30 mouse cellular contexts compared by ENCODE assay signal in genomic region chr17:29998566-29999295, GRCm38 (mm10). TPM values are rescaled to one million over a fixed set of nuclear protein-coding genes. Genes with fewer than 3 reads are reported as not detected.
DNase-seq lines count a peak whose midpoint lies in the region; ATAC-seq and TF ChIP-seq lines count a peak whose summit lies in the region.
"Had no signal": no experiment of that assay in that cellular context is flagged by ENCODE, and none has a peak within 500 bp of the region (broad histone marks: within the 10 kb centered on the region; RNA-seq: fewer than 3 reads in every experiment).

No protein-coding gene starts in this region.

- no peak for TF ChIP-seq CTCF in gastrocnemius, adult 2 months (IDR thresholded peaks at IDR 0.05)

- no peak overlapping the region for H3K4me3 ChIP-seq in gastrocnemius, adult 2 months
- H3K4me3 ChIP-seq: embryonic facial prominence, embryonic 10.5 days; embryonic facial prominence, embryonic 13.5 days; erythroblast, embryonic 14.5 days; forebrain, embryonic 12.5 days; forebrain, embryonic 15.5 days; heart, adult 2 months; heart, embryonic 10.5 days; heart, embryonic 13.5 days had no signal

- peak; percentile 37; the same call in 1 of the 2 replicates for ATAC-seq in granulocyte monocyte progenitor cell, adult 5-6 weeks (replicated peaks; ENCODE audit: poor library complexity, severe bottlenecking)
- ATAC-seq: forebrain, embryonic 15.5 days; hindbrain, postnatal 0 days; inflammation-experienced regulatory T-cells, adult 6 months; Patski had no signal

- intact Hi-C loops in gastrocnemius, adult 2 months (cut with DNase I) = no loop called here

- peak overlapping the region; percentile 77 for H3K27ac ChIP-seq in gastrocnemius, adult 2 months
- H3K27ac ChIP-seq: embryonic facial prominence, embryonic 10.5 days; embryonic facial prominence, embryonic 13.5 days; forebrain, embryonic 12.5 days; forebrain, embryonic 15.5 days; heart, adult 2 months; heart, embryonic 10.5 days; heart, embryonic 13.5 days; hindbrain, embryonic 14.5 days; hindbrain, postnatal 0 days had no signal

- DNase-seq in gastrocnemius, adult 2 months = no peak
- no peak for DNase-seq in gastrocnemius, adult 8-10 months (ENCODE audit: low spot score in 2 of 2)
- peak; percentile 60 for DNase-seq in 3T3-L1 (ENCODE audit: low read depth, low spot score)
- DNase-seq in retina, embryonic 14.5 days (ENCODE audit: low spot score) = peak; percentile 21
- no peak for DNase-seq in cerebellum, adult 11-12 months
- DNase-seq in layer of hippocampus, adult 18-20 months (ENCODE audit: low spot score in 2 of 2) = no peak
- DNase-seq in cerebellum, adult 8-10 months = no peak
- DNase-seq: adrenal gland, adult 8-10 months; adrenal gland, postnatal 25 days; B cell, adult 2 months; cerebellum, adult 18-20 months; cerebellum, adult 9-11 months; cerebellum, postnatal 25 days; embryo, embryonic 11 days; gastrocnemius, postnatal 25 days; heart, adult 2 months; heart, postnatal 14 days; heart, postnatal 4 days had no signal

RNA-seq across cellular contexts. Expression of gene Zfand3, which starts 5.8 kb away (rescaled TPM):
- total RNA-seq in gastrocnemius, adult 2 months (2021) = 100 to 1,000 TPM; 193 to 204 TPM
- total RNA-seq in gastrocnemius, adult 8-10 months (2022) = 100 to 1,000 TPM; 209 to 234 (median 219) TPM
- total RNA-seq in granulocyte monocyte progenitor cell, adult 5-6 weeks (2014; fragmentation: Nextera tagmentation) = 6.7 and 19.3 TPM in 2 replicates
- total RNA-seq in granulocyte monocyte progenitor cell, adult 5-6 weeks (2017) = 9.1 and 22.3 TPM in 2 replicates
- total RNA-seq in layer of hippocampus, adult 18-20 months (2021) = 100 to 1,000 TPM; 119 to 120 TPM

RNA-seq across cellular contexts. Expression of gene Mdga1, which starts 28.8 kb away (rescaled TPM):
- 10 to 100 TPM; 29.5 to 41.3 TPM for total RNA-seq in gastrocnemius, adult 2 months (2021)
- 10 to 100 TPM; 12.1 to 28.3 (median 24.5) TPM for total RNA-seq in gastrocnemius, adult 8-10 months (2022)
- total RNA-seq in granulocyte monocyte progenitor cell, adult 5-6 weeks (2014; fragmentation: Nextera tagmentation) = 14.8 and 15.7 TPM in 2 replicates
- 4.0 and 7.8 TPM in 2 replicates for total RNA-seq in granulocyte monocyte progenitor cell, adult 5-6 weeks (2017)
- total RNA-seq in layer of hippocampus, adult 18-20 months (2021) = 10 to 100 TPM; 53.8 to 63.8 TPM

Comparison
In these comparisons a context has a peak if more than half of its experiments do, and no peak if none do; other contexts are left out.
1. DNase-seq: peak in 3T3-L1 (single experiment) and retina, embryonic 14.5 days (single experiment); none in gastrocnemius, adult 2 months (single experiment), gastrocnemius, adult 8-10 months (0 of 2), cerebellum, adult 11-12 months (single experiment), layer of hippocampus, adult 18-20 months (0 of 2) and cerebellum, adult 8-10 months (single experiment).
2. RNA of gene Zfand3, which starts 5.8 kb away (total RNA-seq): 209 to 234 TPM in gastrocnemius, adult 8-10 months, 193 to 204 TPM in gastrocnemius, adult 2 months and 119 to 120 TPM in layer of hippocampus, adult 18-20 months; 6.7 to 22.3 TPM in granulocyte monocyte progenitor cell, adult 5-6 weeks; every median in the first group is over 4 times any median in the second.